Mouse (Mus musculus) embryonic facial prominence, embryonic 15.5 days (tissue): ENCODE results near the gene Nxnl2. TPM values are rescaled to one million over a fixed set of nuclear protein-coding genes. Genes with fewer than 3 reads are reported as not detected.

Source experiments
- ATAC-seq: fragments of 200-750 bp; cut with Nextera tagmentation; 2 replicates; pipeline ENCODE4 v1.8.0; 2017; ENCODE audit warnings: low read depth, moderate TSS enrichment; ENCODE audit not compliant: insufficient number of reproducible peaks, low FRiP score, low TSS enrichment
- H3K27ac ChIP-seq: fragments of 300-500 bp; sonication (generic); replicated peaks from 2 replicates; pipeline ENCODE4 v1.5.1; 2015; ENCODE audit warnings: mild to moderate bottlenecking, inconsistent platforms
- H3K27me3 ChIP-seq: fragments of 300-500 bp; sonication (generic); 2 replicates; pipeline ENCODE4 v1.6.1; 2015; ENCODE audit warnings: inconsistent platforms
- H3K36me3 ChIP-seq: fragments of 300-500 bp; sonication (generic); 2 replicates; pipeline ENCODE4 v1.6.1; 2015; ENCODE audit warnings: mild to moderate bottlenecking, inconsistent platforms
- H3K4me1 ChIP-seq: fragments of 300-500 bp; sonication (generic); 2 replicates; pipeline ENCODE4 v1.6.1; 2015; ENCODE audit warnings: inconsistent platforms
- H3K4me2 ChIP-seq: fragments of 300-500 bp; sonication (generic); replicated peaks from 2 replicates; pipeline ENCODE4 v1.6.1; 2015; ENCODE audit warnings: mild to moderate bottlenecking, inconsistent platforms
- H3K4me3 ChIP-seq: fragments of 300-500 bp; sonication (generic); replicated peaks from 2 replicates; pipeline ENCODE4 v1.5.1; 2015; ENCODE audit warnings: mild to moderate bottlenecking, inconsistent platforms
- H3K9ac ChIP-seq: fragments of 300-500 bp; sonication (generic); 2 replicates; pipeline ENCODE4 v1.6.1; 2015; ENCODE audit warnings: inconsistent platforms
- H3K9me3 ChIP-seq: fragments of 300-500 bp; sonication (generic); replicated peaks from 2 replicates; pipeline ENCODE4 v1.6.1; 2016; ENCODE audit warnings: inconsistent platforms
- WGBS: fragments of 180-500 bp; shearing (Covaris S2); methylation state at CpG from one replicate; pipeline ENCODE4 v1.1.7; 2015; 5-methylcytosine and 5-hydroxymethylcytosine counted together
- polyA plus RNA-seq: library from polyadenylated mRNA; unstranded; fragments of >200 nt; fragmentation: Nextera tagmentation; extraction: Ambion mirVana; gene quantifications from 2 replicates; pipeline ENCODE4 v1.2.1, GENCODE M21; 2015

Gene Nxnl2
- polyA plus RNA-seq, 1 experiment from 2014 or later, result 4.4 TPM

GRCm38 (mm10) chr13:51152966-51153669 lies 17.7 kb upstream of the Nxnl2 start:
- no peaks in the 10 kb centered on the region for H3K9me3 ChIP-seq
- no peak overlapping the region for H3K27ac ChIP-seq
- no peak overlapping the region for H3K4me2 ChIP-seq
- no peak for ATAC-seq
- no peak overlapping the region for H3K9ac ChIP-seq
- WGBS, result 89% methylated on average over 4 of the region's 4 CpGs
- no peaks in the 10 kb centered on the region for H3K27me3 ChIP-seq
- H3K36me3 ChIP-seq, result peaks cover 70% of the 10 kb centered on the region
- no peaks in the 10 kb centered on the region for H3K4me1 ChIP-seq
- H3K4me3 ChIP-seq, result no peak overlapping the region

DNA sequence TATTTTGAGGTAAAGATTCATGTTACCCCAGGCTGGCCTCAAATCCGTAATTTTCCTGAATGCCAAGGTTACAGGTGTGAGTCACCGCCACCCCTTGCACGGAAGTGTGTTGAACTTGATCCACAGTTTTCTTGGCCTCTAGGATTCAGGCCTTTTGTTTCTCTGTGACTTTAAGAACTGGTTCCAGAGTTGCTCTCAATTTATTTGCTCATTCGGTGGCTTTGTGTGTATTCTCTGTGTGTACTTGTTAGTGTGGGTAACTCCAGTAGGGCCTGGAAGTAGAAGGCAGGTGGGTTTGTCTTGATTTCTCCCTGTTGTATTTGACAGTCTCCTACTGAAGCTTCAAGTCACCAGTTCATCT lies 17.2 kb upstream of the Nxnl2 start:
- Histone ChIP-seq H3K4me3 (no peak overlapping the region), H3K4me1 (no peaks in the 10 kb centered on the region), H3K36me3 (peaks cover 70% of the 10 kb centered on the region), H3K9me3 (no peaks in the 10 kb centered on the region), H3K4me2 (no peak overlapping the region), H3K9ac (no peak overlapping the region), H3K27ac (no peak overlapping the region), H3K27me3 (no peaks in the 10 kb centered on the region)
- ATAC-seq, result no peak
- WGBS, result 87% methylated on average over 4 of the region's 4 CpGs

- Histone ChIP-seq H3K4me1 (no peaks in the 10 kb centered on the region), H3K9me3 (no peaks in the 10 kb centered on the region), H3K9ac (no peak overlapping the region), H3K4me3 (no peak overlapping the region), H3K27me3 (no peaks in the 10 kb centered on the region), H3K4me2 (no peak overlapping the region), H3K36me3 (peaks cover 54% of the 10 kb centered on the region), H3K27ac (no peak overlapping the region)
- WGBS, result 90% methylated on average over 15 of the region's 15 CpGs
- ATAC-seq, result no peak
These were observed 15.4 kb upstream of the Nxnl2 start for GRCm38 (mm10) chr13:51155178-51156013.

DNA sequence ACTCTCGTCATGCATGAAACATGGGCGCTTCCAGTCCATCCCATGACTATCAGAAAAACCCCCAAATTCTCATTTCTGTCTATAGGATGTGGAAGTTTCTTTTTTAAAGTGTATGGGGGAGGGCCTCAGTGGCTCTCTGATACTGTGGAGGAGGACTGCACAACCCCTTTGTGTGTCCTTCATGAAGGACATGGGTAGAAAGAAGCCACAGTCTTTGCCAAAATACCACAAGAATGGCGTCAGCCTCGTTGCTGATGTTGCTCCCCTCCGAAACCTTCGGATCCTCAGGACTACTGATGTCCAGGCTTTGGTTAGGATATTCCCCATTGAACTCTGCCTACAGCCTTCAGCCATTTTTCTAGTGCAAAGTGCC lies 14.8 kb upstream of the Nxnl2 start:
- Histone ChIP-seq H3K4me1 (no peaks in the 10 kb centered on the region), H3K27me3 (no peaks in the 10 kb centered on the region), H3K4me2 (no peak overlapping the region), H3K9me3 (no peaks in the 10 kb centered on the region), H3K9ac (no peak overlapping the region), H3K36me3 (peaks cover 49% of the 10 kb centered on the region), H3K27ac (no peak overlapping the region), H3K4me3 (no peak overlapping the region)
- ATAC-seq, result no peak
- 96% methylated on average over 6 of the region's 6 CpGs for WGBS

DNA sequence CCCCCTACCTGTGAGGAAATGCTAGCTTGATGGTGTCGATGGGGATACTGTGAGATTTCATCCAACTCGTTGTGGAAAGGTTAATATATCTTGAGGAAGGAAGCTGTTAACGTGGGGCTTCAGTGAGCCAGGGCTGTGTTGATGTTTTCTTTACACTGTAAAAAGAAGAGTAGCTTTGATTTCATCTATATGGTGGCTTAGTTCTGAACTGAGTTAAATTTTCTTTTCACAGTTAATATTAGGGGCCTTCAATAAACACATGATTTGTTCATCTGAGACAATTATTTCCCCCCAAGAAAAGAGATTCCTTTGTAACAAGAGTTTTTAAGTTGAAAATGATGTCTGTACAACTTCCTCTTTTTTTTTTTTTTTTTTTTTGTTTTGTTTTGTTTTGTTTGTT lies 13.5 kb upstream of the Nxnl2 start:
- Histone ChIP-seq H3K9me3 (no peaks in the 10 kb centered on the region), H3K4me2 (no peak overlapping the region), H3K4me1 (no peaks in the 10 kb centered on the region), H3K36me3 (peaks cover 49% of the 10 kb centered on the region), H3K27me3 (no peaks in the 10 kb centered on the region), H3K27ac (no peak overlapping the region), H3K9ac (no peak overlapping the region), H3K4me3 (no peak overlapping the region)
- 83% methylated on average over 3 of the region's 3 CpGs for WGBS
- no peak for ATAC-seq

DNA sequence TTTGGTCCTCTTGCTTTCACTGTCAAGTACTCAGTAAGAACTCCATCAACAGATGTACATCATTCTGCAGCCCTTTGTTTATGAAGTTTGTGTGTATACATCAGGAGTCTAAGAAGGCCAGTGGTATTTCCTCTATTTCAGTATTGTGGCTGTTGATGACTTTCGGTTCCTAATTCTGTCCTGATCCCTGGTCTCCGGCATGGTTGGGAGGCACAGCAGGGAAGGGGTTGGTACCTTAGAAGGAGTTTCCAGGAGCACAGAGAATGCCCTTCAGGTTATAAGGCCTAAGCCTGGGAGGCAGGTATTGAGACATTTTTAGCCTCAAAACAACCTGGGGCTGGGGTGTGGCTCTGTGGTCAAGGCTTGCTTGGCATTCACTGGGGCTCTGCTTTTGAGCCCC lies 9.2 kb upstream of the Nxnl2 start:
- Histone ChIP-seq H3K27me3 (no peaks in the 10 kb centered on the region), H3K4me2 (no peak overlapping the region), H3K4me3 (no peak overlapping the region), H3K27ac (0 out of 2 replicates have a peak overlapping the region, but pooled peaks have one; percentile 0), H3K4me1 (no peaks in the 10 kb centered on the region), H3K9ac (no peak overlapping the region), H3K36me3 (peaks cover 10% of the 10 kb centered on the region), H3K9me3 (no peaks in the 10 kb centered on the region)
- ATAC-seq, result no peak
- WGBS, result 73% methylated on average over 2 of the region's 2 CpGs

DNA sequence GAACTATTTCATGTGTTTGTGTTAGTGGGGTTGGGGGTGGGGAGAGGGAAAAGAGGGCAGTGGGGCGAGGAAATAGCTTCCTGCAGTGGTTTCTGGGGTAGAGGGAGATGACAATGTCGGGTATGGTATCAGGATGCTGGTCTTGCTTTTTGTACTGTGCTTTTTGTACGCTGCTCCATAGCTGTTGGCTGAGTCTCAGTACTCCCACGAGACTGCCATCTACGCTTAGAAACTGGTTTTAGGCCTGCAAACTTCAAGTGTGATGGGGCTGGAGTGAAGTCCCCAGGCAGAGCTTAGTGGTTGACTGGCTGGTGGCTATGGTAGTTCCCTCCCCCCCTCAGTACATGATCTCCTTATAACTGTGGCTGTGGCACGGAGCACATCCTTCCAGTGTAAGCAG lies 8.6 kb upstream of the Nxnl2 start:
- 80% methylated on average over 6 of the region's 6 CpGs for WGBS
- Histone ChIP-seq H3K4me3 (no peak overlapping the region), H3K27me3 (no peaks in the 10 kb centered on the region), H3K4me1 (no peaks in the 10 kb centered on the region), H3K9me3 (no peaks in the 10 kb centered on the region), H3K9ac (no peak overlapping the region), H3K36me3 (peaks cover 8% of the 10 kb centered on the region), H3K27ac (0 out of 2 replicates have a peak overlapping the region, but pooled peaks have one; percentile 0), H3K4me2 (no peak overlapping the region)
- ATAC-seq, result no peak

DNA sequence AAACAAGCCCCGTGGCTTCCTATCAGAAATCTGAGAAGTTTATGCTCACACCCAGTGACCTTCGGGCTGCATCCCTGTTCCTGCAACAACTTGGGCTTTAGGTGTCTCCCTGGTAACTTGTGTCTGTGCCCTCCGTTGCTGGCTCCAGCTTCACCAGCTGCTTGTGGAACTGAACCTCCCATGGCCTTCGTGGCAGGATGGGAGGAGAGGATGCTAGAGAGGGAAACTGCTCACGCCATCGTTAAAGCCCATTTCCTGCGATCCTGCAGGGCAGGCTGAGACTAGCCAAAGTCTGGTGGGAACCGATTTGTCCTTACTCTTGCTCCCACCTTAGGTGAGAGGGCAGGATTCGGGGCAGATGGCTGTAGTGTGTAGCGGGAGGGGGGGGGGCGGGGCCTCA lies 4.1 kb upstream of the Nxnl2 start:
- no peak overlapping the region for H3K4me3 ChIP-seq
- no peak overlapping the region for H3K9ac ChIP-seq
- no peaks in the 10 kb centered on the region for H3K27me3 ChIP-seq
- 46% methylated on average over 11 of the region's 11 CpGs for WGBS
- no peaks in the 10 kb centered on the region for H3K36me3 ChIP-seq
- ATAC-seq, result no peak
- no peaks in the 10 kb centered on the region for H3K9me3 ChIP-seq
- H3K4me1 ChIP-seq, result peaks cover 16% of the 10 kb centered on the region
- H3K27ac ChIP-seq, result no peak overlapping the region
- no peak overlapping the region for H3K4me2 ChIP-seq

DNA sequence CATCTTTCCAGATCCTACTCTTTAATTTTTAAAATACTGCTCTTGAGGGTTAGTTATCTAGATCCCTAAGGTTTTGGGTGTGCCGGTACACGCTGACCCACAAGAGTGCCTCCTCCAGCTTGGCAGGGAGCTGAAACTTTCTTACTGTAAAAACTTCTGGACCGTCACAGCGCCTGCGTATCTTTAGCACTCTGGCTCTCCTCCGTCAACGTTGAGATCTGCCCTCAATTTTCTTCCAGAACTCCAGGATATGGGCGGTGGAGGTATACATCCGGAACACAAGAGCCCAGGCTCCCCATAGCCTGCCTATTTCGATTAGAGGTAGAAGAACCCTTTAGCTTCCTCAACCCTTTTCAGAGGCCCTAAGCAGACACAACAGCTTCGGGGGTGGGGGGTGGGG lies 607 bp upstream of the Nxnl2 start:
- Histone ChIP-seq H3K9ac (no peak overlapping the region), H3K4me3 (peak overlapping the region; percentile 49), H3K27ac (no peak overlapping the region), H3K36me3 (no peaks in the 10 kb centered on the region), H3K4me1 (peaks cover 17% of the 10 kb centered on the region), H3K9me3 (no peaks in the 10 kb centered on the region), H3K27me3 (peaks cover 5% of the 10 kb centered on the region; the same call in 1 of the 2 replicates), H3K4me2 (peak overlapping the region; percentile 95)
- ATAC-seq, result no peak; the same call in 1 of the 2 replicates
- WGBS, result 34% methylated on average over 11 of the region's 11 CpGs

DNA sequence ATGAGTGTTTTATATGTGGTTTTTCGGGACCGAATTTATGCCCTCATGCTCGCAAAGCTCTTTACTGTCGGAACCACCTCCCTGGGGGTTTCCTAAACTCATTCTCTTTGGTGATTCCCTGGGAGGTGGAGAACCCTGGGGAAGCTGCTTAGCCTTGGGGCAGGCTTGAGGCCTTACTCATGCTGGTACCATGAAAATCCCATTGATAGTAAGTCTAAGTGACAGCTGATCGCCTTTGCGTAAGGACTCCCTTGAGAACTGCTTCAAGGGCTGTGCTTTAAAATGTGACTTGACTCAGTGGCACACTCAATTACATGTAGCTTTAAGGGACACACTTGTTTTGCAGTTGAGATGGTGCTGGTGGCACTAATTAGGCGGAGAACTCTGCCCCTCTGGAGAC lies 1.8 kb downstream of the Nxnl2 start:
- Histone ChIP-seq H3K4me1 (peaks cover 17% of the 10 kb centered on the region), H3K27me3 (peaks cover 5% of the 10 kb centered on the region; the same call in 1 of the 2 replicates), H3K36me3 (no peaks in the 10 kb centered on the region), H3K4me3 (no peak overlapping the region), H3K9me3 (no peaks in the 10 kb centered on the region), H3K9ac (no peak overlapping the region), H3K27ac (no peak overlapping the region), H3K4me2 (no peak overlapping the region)
- WGBS, result 79% methylated on average over 7 of the region's 7 CpGs
- ATAC-seq, result no peak

DNA sequence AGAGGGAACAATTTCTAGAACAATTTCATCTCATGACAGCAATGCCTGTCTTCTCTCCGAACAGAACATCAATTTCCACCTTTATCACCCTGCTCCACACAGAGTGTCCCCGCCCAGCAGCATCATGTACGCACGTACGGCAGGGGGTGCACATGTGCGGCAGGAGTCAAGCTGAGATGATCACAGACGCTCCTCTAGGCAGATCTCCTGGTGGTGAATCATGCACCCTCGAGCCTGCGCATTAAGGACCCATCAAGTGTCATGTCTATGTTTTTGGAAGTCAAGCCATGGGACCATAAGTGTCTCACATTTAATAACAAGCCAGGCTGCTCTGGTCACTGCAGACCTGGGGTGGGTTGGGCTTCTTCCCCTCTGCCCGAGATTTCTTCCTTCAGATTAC lies 8.1 kb downstream of the Nxnl2 start:
- no peak overlapping the region for H3K27ac ChIP-seq
- no peak for ATAC-seq
- no peaks in the 10 kb centered on the region for H3K27me3 ChIP-seq
- H3K4me1 ChIP-seq, result no peaks in the 10 kb centered on the region
- WGBS, result 81% methylated on average over 10 of the region's 10 CpGs
- H3K9ac ChIP-seq, result no peak overlapping the region
- no peak overlapping the region for H3K4me2 ChIP-seq
- H3K4me3 ChIP-seq, result no peak overlapping the region
- H3K36me3 ChIP-seq, result no peaks in the 10 kb centered on the region
- no peaks in the 10 kb centered on the region for H3K9me3 ChIP-seq
